Mouse (Mus musculus): ENCODE measurements around the gene Cavin1. TPM values are rescaled to one million over a fixed set of nuclear protein-coding genes. Genes with fewer than 3 reads are reported as not detected.
A peak's percentile ranks its signal among the peaks of the same experiment; 100 is the strongest.

Gene Cavin1
- polyA plus RNA-seq, 1 experiment from 2014 or later = 16.3 TPM

- DNase-seq = no peak
- peaks cover 3% of the 10 kb centered on the region; the same call in 1 of the 2 replicates for H3K27me3 ChIP-seq (ENCODE audit: control insufficient read depth, insufficient read depth, low read length)
- H3K36me3 ChIP-seq (ENCODE audit: control insufficient read depth, insufficient read depth, low read length) = no peaks in the 10 kb centered on the region
- no peaks in the 10 kb centered on the region for H3K4me1 ChIP-seq (ENCODE audit: control insufficient read depth, insufficient read depth, low read length)
- H3K27ac ChIP-seq (replicated peaks; ENCODE audit: low read depth, low read length) = no peak overlapping the region
- no peak overlapping the region for H3K4me3 ChIP-seq (replicated peaks; ENCODE audit: low read depth, low read length)
- H3K9ac ChIP-seq (replicated peaks; ENCODE audit: low read length) = no peak overlapping the region
- 50% methylated on average over 3 of the region's 3 CpGs for WGBS
- no peak overlapping the region for H3K4me2 ChIP-seq (ENCODE audit: low read length)
- no peak for ATAC-seq (ENCODE audit: low FRiP score, low TSS enrichment)
- no peaks in the 10 kb centered on the region for H3K9me3 ChIP-seq (ENCODE audit: control insufficient read depth, low read length)
Observed at GRCm38 (mm10) chr11:100985607-100986006, 14.9 kb upstream of the Cavin1 start.

- Histone ChIP-seq H3K4me1 (ENCODE audit: control insufficient read depth, insufficient read depth, low read length) (no peaks in the 10 kb centered on the region), H3K4me3 (replicated peaks; ENCODE audit: low read depth, low read length) (no peak overlapping the region), H3K9ac (replicated peaks; ENCODE audit: low read length) (no peak overlapping the region), H3K27me3 (ENCODE audit: control insufficient read depth, insufficient read depth, low read length) (peaks cover 3% of the 10 kb centered on the region; the same call in 1 of the 2 replicates), H3K36me3 (ENCODE audit: control insufficient read depth, insufficient read depth, low read length) (no peaks in the 10 kb centered on the region), H3K9me3 (ENCODE audit: control insufficient read depth, low read length) (no peaks in the 10 kb centered on the region), H3K27ac (replicated peaks; ENCODE audit: low read depth, low read length) (no peak overlapping the region), H3K4me2 (ENCODE audit: low read length) (peak overlapping the region; percentile 59; the same call in 1 of the 2 replicates)
- WGBS = 82% methylated on average over 7 of the region's 7 CpGs
- ATAC-seq (ENCODE audit: low FRiP score, low TSS enrichment) (no peak), DNase-seq (no peak)
Observed at GRCm38 (mm10) chr11:100983778-100984131, 13.1 kb upstream of the Cavin1 start.

GRCm38 (mm10) chr11:100983125-100983777 lies 12.6 kb upstream of the Cavin1 start:
- Histone ChIP-seq H3K27me3 (ENCODE audit: control insufficient read depth, insufficient read depth, low read length) (peaks cover 3% of the 10 kb centered on the region; the same call in 1 of the 2 replicates), H3K4me1 (ENCODE audit: control insufficient read depth, insufficient read depth, low read length) (no peaks in the 10 kb centered on the region), H3K4me3 (replicated peaks; ENCODE audit: low read depth, low read length) (peak overlapping the region; percentile 20), H3K36me3 (ENCODE audit: control insufficient read depth, insufficient read depth, low read length) (no peaks in the 10 kb centered on the region), H3K27ac (replicated peaks; ENCODE audit: low read depth, low read length) (no peak overlapping the region), H3K9me3 (ENCODE audit: control insufficient read depth, low read length) (no peaks in the 10 kb centered on the region), H3K9ac (replicated peaks; ENCODE audit: low read length) (peak overlapping the region; percentile 40; the same call in 1 of the 2 replicates), H3K4me2 (ENCODE audit: low read length) (peak overlapping the region; percentile 59)
- DNase-seq = peak; percentile 93
- ATAC-seq (ENCODE audit: low FRiP score, low TSS enrichment) = no peak
- WGBS = 4% methylated on average over 20 of the region's 20 CpGs

- no peak for ATAC-seq (ENCODE audit: low FRiP score, low TSS enrichment)
- Histone ChIP-seq H3K27ac (replicated peaks; ENCODE audit: low read depth, low read length) (no peak overlapping the region), H3K36me3 (ENCODE audit: control insufficient read depth, insufficient read depth, low read length) (no peaks in the 10 kb centered on the region), H3K4me1 (ENCODE audit: control insufficient read depth, insufficient read depth, low read length) (no peaks in the 10 kb centered on the region), H3K9me3 (ENCODE audit: control insufficient read depth, low read length) (no peaks in the 10 kb centered on the region), H3K9ac (replicated peaks; ENCODE audit: low read length) (no peak overlapping the region), H3K4me2 (ENCODE audit: low read length) (no peak overlapping the region), H3K27me3 (ENCODE audit: control insufficient read depth, insufficient read depth, low read length) (peaks cover 3% of the 10 kb centered on the region; the same call in 1 of the 2 replicates), H3K4me3 (replicated peaks; ENCODE audit: low read depth, low read length) (no peak overlapping the region)
- WGBS = 11% methylated on average over 8 of the region's 8 CpGs
- DNase-seq = no peak
Observed at GRCm38 (mm10) chr11:100982087-100982486, 11.4 kb upstream of the Cavin1 start.

- Histone ChIP-seq H3K4me1 (ENCODE audit: control insufficient read depth, insufficient read depth, low read length) (no peaks in the 10 kb centered on the region), H3K9me3 (ENCODE audit: control insufficient read depth, low read length) (no peaks in the 10 kb centered on the region), H3K9ac (replicated peaks; ENCODE audit: low read length) (no peak overlapping the region), H3K27me3 (ENCODE audit: control insufficient read depth, insufficient read depth, low read length) (peaks cover 3% of the 10 kb centered on the region; the same call in 1 of the 2 replicates), H3K27ac (replicated peaks; ENCODE audit: low read depth, low read length) (no peak overlapping the region), H3K36me3 (ENCODE audit: control insufficient read depth, insufficient read depth, low read length) (no peaks in the 10 kb centered on the region), H3K4me2 (ENCODE audit: low read length) (no peak overlapping the region), H3K4me3 (replicated peaks; ENCODE audit: low read depth, low read length) (no peak overlapping the region)
- no peak for ATAC-seq (ENCODE audit: low FRiP score, low TSS enrichment)
- 67% methylated on average over 3 of the region's 3 CpGs for WGBS
- DNase-seq = no peak
Observed at GRCm38 (mm10) chr11:100981236-100981635, 10.5 kb upstream of the Cavin1 start.

GRCm38 (mm10) chr11:100980438-100980837 lies 9.8 kb upstream of the Cavin1 start:
- 70% methylated on average over 1 of the region's 1 CpGs for WGBS
- no peaks in the 10 kb centered on the region for H3K36me3 ChIP-seq (ENCODE audit: control insufficient read depth, insufficient read depth, low read length)

GRCm38 (mm10) chr11:100979887-100980286 lies 9.2 kb upstream of the Cavin1 start:
- no peak overlapping the region for H3K9ac ChIP-seq (replicated peaks; ENCODE audit: low read length)

More at GRCm38 (mm10) chr11:100980438-100980837, 9.8 kb upstream of the Cavin1 start:
- Histone ChIP-seq H3K27ac (replicated peaks; ENCODE audit: low read depth, low read length) (no peak overlapping the region), H3K27me3 (ENCODE audit: control insufficient read depth, insufficient read depth, low read length) (peaks cover 3% of the 10 kb centered on the region; the same call in 1 of the 2 replicates), H3K4me2 (ENCODE audit: low read length) (no peak overlapping the region), H3K9me3 (ENCODE audit: control insufficient read depth, low read length) (no peaks in the 10 kb centered on the region), H3K4me1 (ENCODE audit: control insufficient read depth, insufficient read depth, low read length) (no peaks in the 10 kb centered on the region), H3K4me3 (replicated peaks; ENCODE audit: low read depth, low read length) (no peak overlapping the region), H3K9ac (replicated peaks; ENCODE audit: low read length) (no peak overlapping the region)
- ATAC-seq (ENCODE audit: low FRiP score, low TSS enrichment) = no peak
- DNase-seq = no peak

GRCm38 (mm10) chr11:100975241-100975640 lies 4.6 kb upstream of the Cavin1 start:
- ATAC-seq (ENCODE audit: low FRiP score, low TSS enrichment) = no peak
- no peak overlapping the region for H3K9ac ChIP-seq (replicated peaks; ENCODE audit: low read length)
- WGBS = 70% methylated on average over 7 of the region's 7 CpGs

More at GRCm38 (mm10) chr11:100979887-100980286, 9.2 kb upstream of the Cavin1 start:
- no peak overlapping the region for H3K4me3 ChIP-seq (replicated peaks; ENCODE audit: low read depth, low read length)
- WGBS = 64% methylated on average over 8 of the region's 8 CpGs
- DNase-seq = peak; percentile 50
- no peaks in the 10 kb centered on the region for H3K4me1 ChIP-seq (ENCODE audit: control insufficient read depth, insufficient read depth, low read length)
- H3K9me3 ChIP-seq (ENCODE audit: control insufficient read depth, low read length) = no peaks in the 10 kb centered on the region
- no peaks in the 10 kb centered on the region for H3K36me3 ChIP-seq (ENCODE audit: control insufficient read depth, insufficient read depth, low read length)
- ATAC-seq (ENCODE audit: low FRiP score, low TSS enrichment) = no peak
- peaks cover 3% of the 10 kb centered on the region; the same call in 1 of the 2 replicates for H3K27me3 ChIP-seq (ENCODE audit: control insufficient read depth, insufficient read depth, low read length)
- H3K4me2 ChIP-seq (ENCODE audit: low read length) = no peak overlapping the region
- no peak overlapping the region for H3K27ac ChIP-seq (replicated peaks; ENCODE audit: low read depth, low read length)

More at GRCm38 (mm10) chr11:100975241-100975640, 4.6 kb upstream of the Cavin1 start:
- H3K27me3 ChIP-seq (ENCODE audit: control insufficient read depth, insufficient read depth, low read length) = peaks cover 22% of the 10 kb centered on the region
- H3K27ac ChIP-seq (replicated peaks; ENCODE audit: low read depth, low read length) = no peak overlapping the region
- no peak overlapping the region for H3K4me2 ChIP-seq (ENCODE audit: low read length)
- H3K4me3 ChIP-seq (replicated peaks; ENCODE audit: low read depth, low read length) = no peak overlapping the region
- no peaks in the 10 kb centered on the region for H3K36me3 ChIP-seq (ENCODE audit: control insufficient read depth, insufficient read depth, low read length)
- no peaks in the 10 kb centered on the region for H3K9me3 ChIP-seq (ENCODE audit: control insufficient read depth, low read length)
- 0 out of 2 replicates have a peak, but pooled peaks cover 2% of the 10 kb centered on the region for H3K4me1 ChIP-seq (ENCODE audit: control insufficient read depth, insufficient read depth, low read length)
- DNase-seq = no peak

All from midbrain, embryonic 14.5 days (tissue).